Mouse (Mus musculus) heart, adult 2 months (tissue): ENCODE data around the gene Aktip.
A peak's percentile ranks its signal among the peaks of the same experiment; 100 is the strongest.

Source experiments
- CTCF ChIP-seq: fragments of 200-600 bp; IDR thresholded peaks from 2 replicates; pipeline ENCODE4 v1.8.1; 2022; ENCODE audit warnings: antibody characterized with exemption, mild to moderate bottlenecking, moderate library complexity
- EP300 ChIP-seq: fragments of 200-500 bp; IDR thresholded peaks from 2 replicates; pipeline ENCODE4 v1.6.1; 2011; ENCODE audit warnings: low read depth, low read length, control low read depth; ENCODE audit not compliant: insufficient read depth
- POLR2A ChIP-seq: fragments of 200-500 bp; IDR thresholded peaks from 2 replicates; pipeline ENCODE4 v1.6.1; 2011; ENCODE audit warnings: mild to moderate bottlenecking, low read depth, low read length, control low read depth; ENCODE audit not compliant: insufficient read depth

DNA sequence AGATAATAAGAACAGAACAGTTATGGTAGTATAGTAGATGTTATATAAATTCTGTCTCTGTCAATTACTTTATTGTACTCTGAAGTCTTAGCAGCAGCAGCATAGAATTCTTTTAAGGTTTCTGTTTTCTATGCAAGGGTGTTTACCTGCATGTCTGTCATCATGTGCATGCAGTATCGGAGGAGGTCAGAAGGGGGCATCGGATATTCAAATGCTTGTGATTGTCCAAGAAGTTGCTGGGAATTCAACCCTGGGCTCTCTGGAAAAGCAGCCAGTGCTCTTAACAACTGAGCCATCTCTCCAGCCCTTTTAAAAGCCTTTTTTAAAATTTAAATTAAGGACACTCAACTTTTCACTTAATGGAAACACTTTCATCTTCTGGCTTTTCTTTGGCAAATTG is 120.1 kb downstream of the Aktip start:
- TF ChIP-seq POLR2A (no peak), CTCF (peak; percentile 27), EP300 (no peak)
